Mouse (Mus musculus) myocyte (in vitro differentiated cells): ENCODE results near the gene Bin2. TPM values are rescaled to one million over a fixed set of nuclear protein-coding genes. Genes with fewer than 3 reads are reported as not detected.

ENCODE experiments used
- H3K27me3 ChIP-seq: one replicate; pipeline ENCODE4 v1.6.1; 2011; ENCODE audit not compliant: control insufficient read depth, insufficient read depth, insufficient read length
- H3K36me3 ChIP-seq: one replicate; pipeline ENCODE4 v1.6.1; 2011; ENCODE audit not compliant: control insufficient read depth, insufficient read depth
- H3K4me2 ChIP-seq: one replicate; pipeline ENCODE4 v1.6.1; 2011; ENCODE audit warnings: low read depth, control low read depth
- H3K4me3 ChIP-seq: one replicate; pipeline ENCODE4 v1.5.1; 2011; ENCODE audit warnings: mild to moderate bottlenecking, control low read depth, moderate library complexity
- H3K79me2 ChIP-seq: one replicate; pipeline ENCODE4 v1.6.1; 2011; ENCODE audit not compliant: control insufficient read depth, insufficient read depth
- H3ac ChIP-seq: one replicate; pipeline ENCODE4 v1.6.1; 2011; ENCODE audit not compliant: control insufficient read depth, insufficient read length
- CEBPB ChIP-seq: IDR thresholded peaks from 2 replicates; pipeline ENCODE4 v1.6.1; 2011; ENCODE audit warnings: mild to moderate bottlenecking, moderate library complexity; ENCODE audit not compliant: poor library complexity, insufficient read depth, severe bottlenecking
- E2F4 ChIP-seq: IDR thresholded peaks from one replicate; pipeline ENCODE4 v1.6.1; 2011; ENCODE audit warnings: mild to moderate bottlenecking, control low read depth, moderate library complexity; ENCODE audit not compliant: insufficient read depth
- MAX ChIP-seq: IDR thresholded peaks from one replicate; pipeline ENCODE4 v1.6.1; 2011; ENCODE audit warnings: low read depth, mild to moderate bottlenecking, control low read depth
- MYOD1 ChIP-seq, 3 experiments: IDR thresholded peaks; one replicate each; pipeline ENCODE4 v1.6.1; 2011; ENCODE audit warnings: control low read depth in 2 of 3, low read depth in 2 of 3, mild to moderate bottlenecking in 2 of 3, moderate library complexity in 1 of 3; ENCODE audit not compliant: insufficient read length in 2 of 3, control insufficient read depth in 1 of 3
- MYOG ChIP-seq, 3 experiments: IDR thresholded peaks; one replicate each; pipeline ENCODE4 v1.6.1; 2011; ENCODE audit warnings: control low read depth in 2 of 3, low read depth in 2 of 3, mild to moderate bottlenecking in 2 of 3; ENCODE audit not compliant: insufficient read length in 2 of 3, control insufficient read depth in 1 of 3, insufficient read depth in 1 of 3
- POLR2A ChIP-seq: IDR thresholded peaks from one replicate; pipeline ENCODE4 v1.6.1; 2011; ENCODE audit warnings: low read depth, mild to moderate bottlenecking, control low read depth, moderate library complexity; ENCODE audit not compliant: insufficient read length
- POLR2AphosphoS2 ChIP-seq: IDR thresholded peaks from one replicate; pipeline ENCODE4 v1.6.1; 2011; ENCODE audit warnings: low read depth, control low read depth; ENCODE audit not compliant: insufficient read length
- REST ChIP-seq: IDR thresholded peaks from one replicate; pipeline ENCODE4 v1.6.1; 2011; ENCODE audit warnings: mild to moderate bottlenecking, control low read depth, moderate library complexity; ENCODE audit not compliant: insufficient read depth, insufficient read length
- SRF ChIP-seq: IDR thresholded peaks from one replicate; pipeline ENCODE4 v1.6.1; 2011; ENCODE audit warnings: low read depth; ENCODE audit not compliant: control insufficient read depth, insufficient read length
- TCF12 ChIP-seq: IDR thresholded peaks from one replicate; pipeline ENCODE4 v1.6.1; 2011; ENCODE audit warnings: mild to moderate bottlenecking, control low read depth; ENCODE audit not compliant: poor library complexity, insufficient read depth, severe bottlenecking
- TCF3 ChIP-seq: IDR thresholded peaks from one replicate; pipeline ENCODE4 v1.6.1; 2011; ENCODE audit warnings: low read depth, control low read depth; ENCODE audit not compliant: insufficient read length
- USF1 ChIP-seq: IDR thresholded peaks from one replicate; pipeline ENCODE4 v1.6.1; 2011; ENCODE audit warnings: low read depth, mild to moderate bottlenecking, control low read depth, moderate library complexity
- polyA plus RNA-seq: library from polyadenylated mRNA; unstranded; fragments of >200 nt; fragmentation: generic; extraction: Trizol; gene quantifications from one replicate; pipeline ENCODE4 v1.2.1, GENCODE M21; 2012; ENCODE audit warnings: missing spikeins

Gene Bin2
- polyA plus RNA-seq, 1 experiment: not detected

DNA sequence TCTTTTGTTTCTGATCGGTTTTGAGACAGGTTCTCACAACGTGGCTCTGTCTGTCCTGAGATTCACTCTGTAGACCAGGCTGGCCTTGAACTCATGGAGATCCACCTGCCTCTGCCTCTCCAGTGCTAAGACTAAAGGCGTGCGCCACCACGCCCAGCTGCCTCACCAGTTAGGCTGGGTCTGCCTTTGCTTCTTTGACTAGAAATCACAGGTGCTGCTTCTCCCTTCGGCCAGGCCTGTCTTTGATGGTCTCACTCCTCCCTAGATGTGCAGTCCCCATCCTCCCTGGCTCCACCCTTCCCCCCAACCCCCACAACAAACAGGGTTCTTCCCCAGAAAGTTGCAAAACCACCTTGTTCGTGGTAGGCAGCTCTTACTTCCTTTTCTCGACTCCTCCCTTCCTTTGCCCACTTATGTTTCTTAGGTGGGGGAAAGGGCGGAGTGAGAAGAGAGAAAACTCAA, 4.5 kb downstream of the Bin2 start:
- no peak overlapping the region for H3K4me3 ChIP-seq
- TF ChIP-seq MAX (no peak), POLR2A (no peak), TCF3 (no peak), MYOD1 (IDR thresholded peaks at IDR 0.05; ENCODE audit: control insufficient read depth in 1 of 3, insufficient read length in 2 of 3, low read depth in 2 of 3) (no peak)
- H3ac ChIP-seq: no peak overlapping the region
- no peaks in the 10 kb centered on the region for H3K79me2 ChIP-seq
- peaks cover 35% of the 10 kb centered on the region for H3K27me3 ChIP-seq
- H3K4me2 ChIP-seq: no peak overlapping the region
- no peaks in the 10 kb centered on the region for H3K36me3 ChIP-seq

DNA sequence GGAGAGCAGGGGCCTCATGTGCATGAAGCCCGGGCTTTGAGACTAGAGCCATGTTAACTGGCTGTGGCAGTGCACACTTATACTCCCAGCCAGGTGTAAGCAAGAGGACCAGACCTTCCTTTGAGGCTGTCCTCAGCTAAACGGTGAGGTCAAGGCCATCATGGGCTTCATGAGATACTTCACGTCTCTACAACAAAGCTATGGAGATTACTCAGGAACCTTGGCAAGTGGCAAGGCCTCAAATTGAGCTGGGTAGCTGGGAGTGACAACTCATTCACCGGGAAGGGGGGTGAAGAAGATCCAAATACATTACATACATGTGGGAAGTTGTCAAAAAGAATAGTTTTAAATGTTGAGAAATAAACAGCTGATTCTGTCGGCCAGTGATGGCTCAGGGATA, 8.5 kb downstream of the Bin2 start:
- H3K36me3 ChIP-seq: no peaks in the 10 kb centered on the region
- no peaks in the 10 kb centered on the region for H3K79me2 ChIP-seq
- no peak for TF ChIP-seq POLR2A
- no peak for TF ChIP-seq CEBPB
- TF ChIP-seq TCF3: no peak
- TF ChIP-seq MAX: no peak
- TF ChIP-seq POLR2AphosphoS2: no peak
- no peak for TF ChIP-seq SRF
- no peak for TF ChIP-seq E2F4
- TF ChIP-seq TCF12: no peak
- TF ChIP-seq REST: no peak
- TF ChIP-seq MYOG (IDR thresholded peaks at IDR 0.05; ENCODE audit: control insufficient read depth in 1 of 3, insufficient read depth in 1 of 3, insufficient read length in 2 of 3, low read depth in 2 of 3): no peak
- no peak for TF ChIP-seq MYOD1 (IDR thresholded peaks at IDR 0.05; ENCODE audit: control insufficient read depth in 1 of 3, insufficient read length in 2 of 3, low read depth in 2 of 3)
- TF ChIP-seq USF1: no peak
- no peak overlapping the region for H3K4me2 ChIP-seq
- no peak overlapping the region for H3ac ChIP-seq
- peaks cover 46% of the 10 kb centered on the region for H3K27me3 ChIP-seq
- H3K4me3 ChIP-seq: no peak overlapping the region

- Histone ChIP-seq H3K79me2 (no peaks in the 10 kb centered on the region), H3K27me3 (peaks cover 51% of the 10 kb centered on the region), H3K4me3 (no peak overlapping the region), H3K4me2 (no peak overlapping the region), H3K36me3 (no peaks in the 10 kb centered on the region), H3ac (no peak overlapping the region)
- TF ChIP-seq TCF3: no peak
- TF ChIP-seq MYOD1 (IDR thresholded peaks at IDR 0.05; ENCODE audit: control insufficient read depth in 1 of 3, insufficient read length in 2 of 3, low read depth in 2 of 3): no peak
Measured at GRCm38 (mm10) chr15:100660306-100660705, 9.0 kb downstream of the Bin2 start.

- H3K27me3 ChIP-seq: peaks cover 41% of the 10 kb centered on the region
- TF ChIP-seq MYOD1 (IDR thresholded peaks at IDR 0.05; ENCODE audit: control insufficient read depth in 1 of 3, insufficient read length in 2 of 3, low read depth in 2 of 3): no peak
- no peak for TF ChIP-seq SRF
- no peak for TF ChIP-seq REST
- no peaks in the 10 kb centered on the region for H3K36me3 ChIP-seq
- no peak overlapping the region for H3ac ChIP-seq
- H3K4me3 ChIP-seq: no peak overlapping the region
- H3K79me2 ChIP-seq: no peaks in the 10 kb centered on the region
- no peak overlapping the region for H3K4me2 ChIP-seq
Measured at GRCm38 (mm10) chr15:100655201-100655600, 14.2 kb downstream of the Bin2 start.

DNA sequence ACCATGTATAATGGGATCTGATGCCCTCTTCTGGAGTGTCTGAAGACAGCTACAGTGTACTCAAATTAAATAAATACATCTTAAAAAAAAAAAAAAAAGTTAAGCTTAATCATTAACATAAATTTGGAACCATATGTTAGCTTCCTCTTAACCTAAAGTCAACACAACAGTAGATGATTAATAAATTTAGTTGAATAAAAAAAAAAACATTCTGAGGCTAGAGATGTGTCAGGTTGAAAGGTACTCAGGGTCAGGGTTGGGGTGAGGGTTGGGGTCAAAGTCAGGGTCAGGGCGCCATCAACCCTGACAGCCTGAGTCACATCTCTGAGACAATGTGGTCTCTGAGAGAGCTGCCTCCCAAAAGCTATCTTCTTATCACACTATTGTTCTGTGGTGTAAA, 15.1 kb downstream of the Bin2 start:
- H3K79me2 ChIP-seq: no peaks in the 10 kb centered on the region
- H3ac ChIP-seq: no peak overlapping the region
- TF ChIP-seq MYOG (IDR thresholded peaks at IDR 0.05; ENCODE audit: control insufficient read depth in 1 of 3, insufficient read depth in 1 of 3, insufficient read length in 2 of 3, low read depth in 2 of 3): no peak
- TF ChIP-seq MAX: no peak
- no peak for TF ChIP-seq TCF3
- no peak for TF ChIP-seq REST
- no peak for TF ChIP-seq MYOD1 (IDR thresholded peaks at IDR 0.05; ENCODE audit: control insufficient read depth in 1 of 3, insufficient read length in 2 of 3, low read depth in 2 of 3)
- TF ChIP-seq CEBPB: no peak
- no peak for TF ChIP-seq USF1
- TF ChIP-seq E2F4: no peak
- TF ChIP-seq SRF: no peak
- TF ChIP-seq POLR2A: no peak
- H3K4me2 ChIP-seq: no peak overlapping the region
- no peaks in the 10 kb centered on the region for H3K36me3 ChIP-seq
- H3K27me3 ChIP-seq: peaks cover 45% of the 10 kb centered on the region
- H3K4me3 ChIP-seq: no peak overlapping the region

DNA sequence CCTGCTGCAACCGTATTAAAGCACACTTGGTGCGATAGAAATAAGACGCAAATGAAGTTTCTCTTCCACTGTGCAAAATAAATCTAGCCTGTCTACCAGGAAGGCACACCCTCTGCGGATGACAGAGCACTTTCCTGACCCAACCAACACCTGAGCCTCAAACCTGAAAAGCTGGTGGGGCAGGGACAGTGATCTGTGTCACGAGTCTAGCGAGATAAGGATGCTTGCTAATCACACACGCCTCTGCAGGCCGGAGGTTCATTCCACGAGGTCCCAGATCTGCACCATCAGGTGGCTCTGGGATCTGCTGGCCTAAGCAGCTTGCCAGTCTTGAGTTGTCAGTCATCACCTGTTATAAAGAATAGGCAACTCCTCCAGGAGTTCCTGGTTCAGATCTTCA, 17.7 kb downstream of the Bin2 start:
- TF ChIP-seq TCF3 (no peak), E2F4 (no peak), MYOG (IDR thresholded peaks at IDR 0.05; ENCODE audit: control insufficient read depth in 1 of 3, insufficient read depth in 1 of 3, insufficient read length in 2 of 3, low read depth in 2 of 3) (no peak), USF1 (no peak), TCF12 (no peak), MAX (no peak), SRF (no peak), REST (no peak), POLR2A (no peak), MYOD1 (IDR thresholded peaks at IDR 0.05; ENCODE audit: control insufficient read depth in 1 of 3, insufficient read length in 2 of 3, low read depth in 2 of 3) (no peak), POLR2AphosphoS2 (no peak), CEBPB (no peak)
- no peak overlapping the region for H3K4me3 ChIP-seq

More for the DNA sequence above, 17.7 kb downstream of the Bin2 start:
- Histone ChIP-seq H3ac (no peak overlapping the region), H3K36me3 (no peaks in the 10 kb centered on the region), H3K4me2 (no peak overlapping the region), H3K27me3 (peaks cover 38% of the 10 kb centered on the region), H3K79me2 (no peaks in the 10 kb centered on the region)
